Mouse (Mus musculus): Measurements from ENCODE around the gene Ms4a4b. TPM values are rescaled to one million over a fixed set of nuclear protein-coding genes. Genes with fewer than 3 reads are reported as not detected.

The Ms4a4b gene
- polyA plus RNA-seq, 1 experiment: 12.3 TPM

DNA sequence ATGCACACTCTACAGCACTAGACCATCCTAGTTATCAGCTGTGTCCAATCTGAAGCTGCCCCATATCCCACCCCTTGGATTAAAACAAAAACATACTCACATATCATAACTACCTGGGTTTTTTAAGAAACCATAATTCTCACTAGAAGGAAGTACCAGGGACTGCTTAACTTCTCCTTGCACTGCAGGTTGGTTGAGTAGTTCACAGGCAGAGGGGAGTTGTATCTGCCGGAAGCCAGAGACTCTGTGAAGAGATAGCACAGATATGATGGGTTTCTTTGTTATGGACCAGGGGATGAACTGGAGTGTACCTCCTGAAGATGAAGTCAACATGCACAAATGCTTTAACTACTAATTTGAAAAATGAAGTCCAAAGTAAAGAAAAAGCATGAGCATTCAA is 57.4 kb downstream of the Ms4a4b start:
- Histone ChIP-seq H3K4me3 (ENCODE audit: insufficient read depth, low read depth, low read length) (no peak overlapping the region), H3K27ac (ENCODE audit: insufficient read depth, low read depth, low read length) (no peak overlapping the region), H3K36me3 (ENCODE audit: control insufficient read depth, insufficient read depth, low read length) (no peaks in the 10 kb centered on the region), H3K27me3 (replicated peaks; ENCODE audit: control insufficient read depth, insufficient read depth, low read length) (no peaks in the 10 kb centered on the region), H3K4me1 (ENCODE audit: control insufficient read depth, insufficient read depth, low read length) (no peaks in the 10 kb centered on the region)
- WGBS: 94% methylated on average over 1 of the region's 1 CpGs
- TF ChIP-seq POLR2A (IDR thresholded peaks at IDR 0.05; ENCODE audit: low read depth, low read length) (no peak), CTCF (conservative IDR thresholded peaks at IDR 0.05; ENCODE audit: insufficient read depth, insufficient read length, low read depth, low read length) (no peak)
- DNase-seq: no peak

DNA sequence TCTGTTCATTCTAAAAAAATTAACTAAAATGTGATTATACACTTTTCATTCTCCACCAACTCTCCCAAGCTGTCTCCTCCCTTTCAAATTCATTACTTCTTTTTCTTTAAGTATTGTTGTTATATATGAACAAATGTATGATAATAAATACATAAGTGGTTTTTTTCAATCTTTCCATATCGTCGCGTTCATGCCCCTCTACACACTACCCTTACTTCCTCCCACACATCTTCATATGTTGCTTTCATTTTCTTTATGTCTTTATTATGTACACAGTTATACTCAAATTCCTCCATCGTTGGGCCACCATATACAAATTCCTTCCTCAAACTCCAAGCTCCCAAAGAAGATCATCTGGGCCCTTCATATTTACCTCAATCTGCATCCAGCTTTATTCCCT is 58.0 kb downstream of the Ms4a4b start:
- TF ChIP-seq POLR2A (IDR thresholded peaks at IDR 0.05; ENCODE audit: low read depth, low read length) (no peak), CTCF (conservative IDR thresholded peaks at IDR 0.05; ENCODE audit: insufficient read depth, insufficient read length, low read depth, low read length) (no peak)
- Histone ChIP-seq H3K4me3 (ENCODE audit: insufficient read depth, low read depth, low read length) (no peak overlapping the region), H3K36me3 (ENCODE audit: control insufficient read depth, insufficient read depth, low read length) (no peaks in the 10 kb centered on the region), H3K27ac (ENCODE audit: insufficient read depth, low read depth, low read length) (no peak overlapping the region), H3K4me1 (ENCODE audit: control insufficient read depth, insufficient read depth, low read length) (no peaks in the 10 kb centered on the region), H3K27me3 (replicated peaks; ENCODE audit: control insufficient read depth, insufficient read depth, low read length) (no peaks in the 10 kb centered on the region)
- WGBS: 82% methylated on average over 4 of the region's 4 CpGs
- no peak for DNase-seq

DNA sequence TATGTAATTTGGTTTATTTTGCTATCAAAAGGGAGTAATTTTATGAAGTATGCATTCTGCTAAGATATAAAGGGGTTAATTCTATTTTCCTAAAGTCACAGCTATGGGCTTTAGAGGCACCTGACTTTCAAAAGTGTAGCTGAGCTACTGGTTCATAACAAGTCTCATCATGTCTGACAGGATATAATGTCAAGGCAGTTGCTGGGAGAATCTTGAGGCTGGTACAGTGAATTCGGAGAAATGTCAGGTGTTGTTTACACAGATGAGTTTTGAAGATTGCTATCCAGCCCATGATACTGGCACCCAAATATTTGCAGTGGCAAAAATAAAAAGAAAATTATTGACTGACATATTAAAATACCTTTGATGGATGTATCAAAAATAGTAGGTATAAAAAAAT is 61.5 kb downstream of the Ms4a4b start:
- WGBS: 84% methylated on average over 1 of the region's 1 CpGs
- no peaks in the 10 kb centered on the region for H3K4me1 ChIP-seq (ENCODE audit: control insufficient read depth, insufficient read depth, low read length)

DNA sequence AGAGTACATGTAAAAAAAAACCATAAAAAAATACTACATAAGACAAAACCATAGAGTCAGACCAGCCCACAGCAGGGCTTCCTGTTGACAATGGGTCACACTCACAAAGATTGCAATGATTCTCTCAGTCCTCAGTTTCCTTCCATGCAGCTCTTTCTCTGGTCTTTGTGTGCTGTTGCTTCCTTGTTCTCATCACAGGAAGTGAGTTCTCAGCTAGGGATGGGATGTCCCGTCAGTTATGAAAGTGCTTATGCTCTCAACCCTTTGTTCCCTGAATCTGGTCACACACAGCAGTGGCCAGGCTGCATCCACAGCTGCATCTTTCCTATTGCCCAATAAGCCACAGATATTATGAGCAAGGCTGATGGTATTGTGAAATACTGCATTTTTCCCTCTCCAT is 70.1 kb downstream of the Ms4a4b start:
- Histone ChIP-seq H3K4me3 (ENCODE audit: insufficient read depth, low read depth, low read length) (no peak overlapping the region), H3K27ac (ENCODE audit: insufficient read depth, low read depth, low read length) (no peak overlapping the region), H3K27me3 (replicated peaks; ENCODE audit: control insufficient read depth, insufficient read depth, low read length) (no peaks in the 10 kb centered on the region), H3K36me3 (ENCODE audit: control insufficient read depth, insufficient read depth, low read length) (no peaks in the 10 kb centered on the region), H3K4me1 (ENCODE audit: control insufficient read depth, insufficient read depth, low read length) (no peaks in the 10 kb centered on the region)
- whole genome bisulfite sequencing: 49% methylated on average over 1 of the region's 1 CpGs
- DNase-seq: no peak
- TF ChIP-seq CTCF (conservative IDR thresholded peaks at IDR 0.05; ENCODE audit: insufficient read depth, insufficient read length, low read depth, low read length) (no peak), POLR2A (IDR thresholded peaks at IDR 0.05; ENCODE audit: low read depth, low read length) (no peak)

More for the DNA sequence above, 61.5 kb downstream of the Ms4a4b start:
- DNase-seq: no peak
- Histone ChIP-seq H3K4me3 (ENCODE audit: insufficient read depth, low read depth, low read length) (no peak overlapping the region), H3K36me3 (ENCODE audit: control insufficient read depth, insufficient read depth, low read length) (no peaks in the 10 kb centered on the region), H3K27ac (ENCODE audit: insufficient read depth, low read depth, low read length) (no peak overlapping the region), H3K27me3 (replicated peaks; ENCODE audit: control insufficient read depth, insufficient read depth, low read length) (no peaks in the 10 kb centered on the region)
- TF ChIP-seq CTCF (conservative IDR thresholded peaks at IDR 0.05; ENCODE audit: insufficient read depth, insufficient read length, low read depth, low read length) (no peak), POLR2A (IDR thresholded peaks at IDR 0.05; ENCODE audit: low read depth, low read length) (no peak)

DNA sequence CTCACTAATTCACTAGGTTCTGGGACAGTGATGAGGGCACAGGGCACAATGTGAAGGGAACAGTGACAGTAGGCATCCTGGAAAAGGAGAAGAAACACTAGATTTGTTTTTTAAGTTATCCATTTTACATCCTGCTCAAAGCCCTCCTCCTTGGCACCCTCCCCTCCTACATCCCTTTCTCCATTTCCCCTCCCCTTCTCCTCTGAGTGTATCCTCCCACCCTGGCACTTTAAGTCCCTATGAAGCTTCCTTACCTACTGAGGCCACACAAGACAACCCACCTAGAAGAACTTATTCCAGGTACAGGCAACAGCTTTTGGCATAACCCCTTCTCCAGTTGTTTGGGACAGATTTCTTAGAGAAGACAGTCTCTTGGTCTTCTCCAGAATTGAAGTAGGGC is 72.9 kb downstream of the Ms4a4b start, which contains the start of gene Ms4a6b:
Gene Ms4a6b (plus strand): TSS at position 267 of the 400 bp plus-strand sequence.
- DNase-seq: no peak
- TF ChIP-seq POLR2A (IDR thresholded peaks at IDR 0.05; ENCODE audit: low read depth, low read length): no peak
- no peak within 1 kb of the TSS for H3K27ac ChIP-seq (ENCODE audit: insufficient read depth, low read depth, low read length)

More for the DNA sequence above, 72.9 kb downstream of the Ms4a4b start, which contains the start of gene Ms4a6b:
- no peaks in the 10 kb centered on the region for H3K27me3 ChIP-seq (replicated peaks; ENCODE audit: control insufficient read depth, insufficient read depth, low read length)
- H3K36me3 ChIP-seq (ENCODE audit: control insufficient read depth, insufficient read depth, low read length): no peaks in the 10 kb centered on the region
- H3K4me1 ChIP-seq (ENCODE audit: control insufficient read depth, insufficient read depth, low read length): no peaks in the 10 kb centered on the region
- H3K4me3 ChIP-seq (ENCODE audit: insufficient read depth, low read depth, low read length): no peak within 1 kb of the TSS

Other genes starting within 250 kb of the Ms4a4b start
- gene Ms4a13, start 246.8 kb upstream of the Ms4a4b start, polyA plus RNA-seq (2012; rRNA removed): not detected in 2 replicates
- gene Ms4a12, start 211.1 kb upstream of the Ms4a4b start, polyA plus RNA-seq (2012; rRNA removed): not detected in 2 replicates
- 0.07 and 1.9 TPM in 2 replicates for gene Ms4a1, start 177.3 kb upstream of the Ms4a4b start, polyA plus RNA-seq (2012; rRNA removed)
- not detected in 2 replicates for gene Ms4a5, start 159.7 kb upstream of the Ms4a4b start, polyA plus RNA-seq (2012; rRNA removed)
- gene Ms4a14, start 129.1 kb upstream of the Ms4a4b start, polyA plus RNA-seq (2012; rRNA removed): 0.08 TPM in 2 replicates
- gene Ms4a7, start 107.4 kb upstream of the Ms4a4b start, polyA plus RNA-seq (2012; rRNA removed): 1.2 and 2.0 TPM in 2 replicates
- 0.09 TPM in 1 of 2 replicates, not detected in the other for gene Ms4a4a, start 68.0 kb upstream of the Ms4a4b start, polyA plus RNA-seq (2012; rRNA removed)
- 0.24 and 1.7 TPM in 2 replicates for gene Ms4a4c, start 38.8 kb upstream of the Ms4a4b start, polyA plus RNA-seq (2012; rRNA removed)
- gene Ms4a6c, start 25.8 kb downstream of the Ms4a4b start, polyA plus RNA-seq (2012; rRNA removed): 1.7 and 3.0 TPM in 2 replicates
- 0.18 and 3.0 TPM in 2 replicates for gene Gm8369, start 42.4 kb downstream of the Ms4a4b start, polyA plus RNA-seq (2012; rRNA removed)
- 1.3 and 6.8 TPM in 2 replicates for gene Ms4a6b, start 73.0 kb downstream of the Ms4a4b start, polyA plus RNA-seq (2012; rRNA removed)
- gene Ms4a4d, start 93.2 kb downstream of the Ms4a4b start, polyA plus RNA-seq (2012; rRNA removed): 2.5 and 2.8 TPM in 2 replicates
- 0.64 and 0.94 TPM in 2 replicates for gene Ms4a6d, start 161.3 kb downstream of the Ms4a4b start, polyA plus RNA-seq (2012; rRNA removed)
- 0.23 and 0.42 TPM in 2 replicates for gene Ms4a2, start 180.2 kb downstream of the Ms4a4b start, polyA plus RNA-seq (2012; rRNA removed)
- not detected in 2 replicates for gene Ms4a3, start 197.3 kb downstream of the Ms4a4b start, polyA plus RNA-seq (2012; rRNA removed)
- gene Oosp2, start 217.0 kb downstream of the Ms4a4b start, polyA plus RNA-seq (2012; rRNA removed): not detected in 2 replicates
- not detected in 2 replicates for gene Oosp1, start 247.6 kb downstream of the Ms4a4b start, polyA plus RNA-seq (2012; rRNA removed)